Mouse (Mus musculus): ENCODE data around the gene Kmt2c.

DNA sequence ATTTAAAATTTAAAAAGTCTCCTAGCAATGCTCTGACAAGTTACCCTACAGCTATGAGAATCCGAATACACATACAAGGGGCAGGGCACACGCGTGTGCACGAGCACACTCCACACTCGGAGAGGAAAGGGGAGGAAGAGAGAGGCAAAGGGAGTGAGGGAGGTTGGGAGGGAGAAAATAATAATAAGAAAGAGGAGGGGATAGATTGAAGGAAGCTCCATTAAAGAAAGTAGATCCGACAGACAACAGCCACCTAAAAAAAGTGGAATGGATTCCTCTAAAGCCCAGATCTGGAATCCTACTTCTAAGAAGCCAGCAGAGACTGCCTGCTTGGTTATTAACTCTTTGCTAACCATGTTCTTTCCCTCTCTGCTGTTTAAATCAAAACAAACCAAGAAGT, 26.5 kb downstream of the Kmt2c start:
- TF ChIP-seq ZNF384 (IDR thresholded peaks at IDR 0.05; ENCODE audit: low read depth, low read length), result no peak
- no peak for TF ChIP-seq USF2 (IDR thresholded peaks at IDR 0.05; ENCODE audit: borderline replicate concordance in 1 of 2, insufficient read depth in 1 of 2, low read depth in 1 of 2, low read length in 2 of 2)
- TF ChIP-seq BHLHE40 (IDR thresholded peaks at IDR 0.05; ENCODE audit: borderline replicate concordance, low read depth, low read length), result no peak
- no peak for TF ChIP-seq POLR2A (IDR thresholded peaks at IDR 0.05; ENCODE audit: control insufficient read depth in 1 of 2, insufficient read depth in 1 of 2, low read depth in 1 of 2, low read length in 2 of 2, poor library complexity in 1 of 2)
- no peak for TF ChIP-seq CTCF (IDR thresholded peaks at IDR 0.05 in 2 of 3, conservative IDR thresholded peaks at IDR 0.05 in 1 of 3; ENCODE audit: control insufficient read depth in 1 of 3, insufficient read depth in 1 of 3, low read depth in 2 of 3, low read length in 3 of 3, poor library complexity in 1 of 3, severe bottlenecking in 1 of 3)
- no peak for TF ChIP-seq HCFC1 (IDR thresholded peaks at IDR 0.05; ENCODE audit: low read depth, low read length)
- no peak for TF ChIP-seq MYC (IDR thresholded peaks at IDR 0.05; ENCODE audit: low read depth, low read length)
- no peak for TF ChIP-seq GATA1 (IDR thresholded peaks at IDR 0.05; ENCODE audit: low read depth, low read length)
